Mouse (Mus musculus): ENCODE data around the gene Adgrl2.

The Adgrl2 gene

DNA sequence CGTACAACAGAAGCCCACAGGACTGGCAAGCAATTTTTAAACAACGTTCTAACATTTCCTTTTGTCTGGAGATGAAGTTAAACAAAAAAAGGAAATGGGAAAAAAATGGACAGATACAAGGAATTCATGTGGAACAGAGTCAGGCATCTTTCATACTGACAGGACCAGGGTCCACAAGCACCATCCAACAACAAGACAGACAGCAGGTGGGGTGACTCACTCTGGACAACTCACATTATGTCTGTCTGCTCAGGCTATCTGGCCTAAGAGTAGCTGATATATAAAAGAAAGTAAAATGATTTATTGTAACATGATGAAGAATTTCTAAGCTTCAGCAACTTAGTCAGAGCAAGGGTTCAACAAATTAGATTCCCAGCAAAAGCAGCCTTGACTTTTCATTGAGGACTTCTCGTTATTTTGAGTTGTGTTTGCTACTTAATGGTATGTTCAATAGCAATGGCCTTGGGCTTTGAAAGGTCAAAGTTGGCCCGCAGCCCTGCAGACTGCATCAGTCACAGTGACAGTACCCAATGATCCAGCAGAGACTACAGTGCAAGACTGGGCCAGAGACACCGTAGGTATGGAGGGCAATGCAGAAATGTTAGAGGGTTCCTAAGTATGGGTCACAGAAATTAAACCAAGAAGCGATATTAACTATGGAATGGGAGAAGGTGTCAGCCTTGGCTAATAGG is 171.8 kb downstream of the Adgrl2 start:
- DNase-seq, result no peak

- no peak for DNase-seq
Observed at GRCm38 (mm10) chr3:148817491-148817890, 172.9 kb downstream of the Adgrl2 start.

- DNase-seq, result no peak
Observed at GRCm38 (mm10) chr3:148813121-148813520, 177.2 kb downstream of the Adgrl2 start.

DNA sequence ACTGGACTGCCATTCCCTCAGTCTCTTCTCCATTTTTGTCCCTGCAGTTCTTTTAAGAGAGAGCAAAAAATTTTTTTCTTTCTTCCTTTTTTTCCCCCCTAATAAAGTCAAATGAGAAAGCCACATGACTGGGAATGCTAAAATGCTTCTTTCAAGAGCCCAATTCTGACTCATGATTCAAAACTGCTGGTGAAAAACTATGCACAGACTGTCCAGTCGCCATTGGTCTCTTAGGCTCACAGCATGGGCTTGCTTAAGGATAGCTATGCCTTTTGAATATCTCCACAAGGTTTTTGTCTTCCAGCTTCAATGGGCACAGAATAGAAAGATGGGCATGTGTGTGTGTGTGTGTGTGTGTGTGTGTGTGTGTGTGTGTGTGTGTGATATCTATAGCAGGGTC is 178.3 kb downstream of the Adgrl2 start:
- no peak for DNase-seq

GRCm38 (mm10) chr3:148806977-148807376 is 183.4 kb downstream of the Adgrl2 start:
- DNase-seq, result no peak

GRCm38 (mm10) chr3:148793286-148793913 is 197.0 kb downstream of the Adgrl2 start:
- no peak for DNase-seq

- DNase-seq, result no peak
Observed at GRCm38 (mm10) chr3:148770310-148770709, 220.0 kb downstream of the Adgrl2 start.

Measured in right cerebral cortex, postnatal 14 days (tissue).